ENCODE assay signal across 24 mouse cellular contexts in genomic region chr16:28706623-28707022, GRCm38 (mm10). TPM values are rescaled to one million over a fixed set of nuclear protein-coding genes. Genes with fewer than 3 reads are reported as not detected.
DNase-seq lines count a peak whose midpoint lies in the region; ATAC-seq and TF ChIP-seq lines count a peak whose summit lies in the region.
"Had no signal": no experiment of that assay in that cellular context is flagged by ENCODE, and none has a peak within 500 bp of the region (broad histone marks: within the 10 kb centered on the region; RNA-seq: fewer than 3 reads in every experiment).

No protein-coding gene starts in this region.

- DNase-seq in heart, embryonic 10.5 days (ENCODE audit: low spot score): no peak
- no peak for DNase-seq in heart, adult 2 months
- DNase-seq in heart, postnatal 36 days: no peak
- peak; percentile 17 for DNase-seq in heart, postnatal 0 days (ENCODE audit: low spot score)
- DNase-seq in heart, postnatal 25 days (ENCODE audit: low spot score): no peak
- DNase-seq: adrenal gland, adult 8-10 months; adrenal gland, postnatal 14 days; adrenal gland, postnatal 36 days; B cell, adult 2 months; cerebellum, adult 11-12 months; cerebellum, adult 2 months; cerebellum, adult 9-10 months; cerebellum, postnatal 10 days; cerebellum, postnatal 25 days had no signal

- no peaks in the 10 kb centered on the region for H3K36me3 ChIP-seq in heart, embryonic 10.5 days
- no peaks in the 10 kb centered on the region for H3K36me3 ChIP-seq in heart, adult 2 months (ENCODE audit: control insufficient read depth, insufficient read depth, low read length)
- H3K36me3 ChIP-seq in heart, embryonic 15.5 days: no peaks in the 10 kb centered on the region
- no peaks in the 10 kb centered on the region for H3K36me3 ChIP-seq in heart, postnatal 0 days (replicated peaks; ENCODE audit: control insufficient read depth, insufficient read depth, low read length)
- H3K36me3 ChIP-seq: embryonic facial prominence, embryonic 10.5 days; embryonic facial prominence, embryonic 12.5 days; forebrain, embryonic 15.5 days; G1E had no signal

- peak; percentile 53; the same call in 1 of the 2 replicates for ATAC-seq in heart, embryonic 15.5 days (replicated peaks; ENCODE audit: insufficient number of reproducible peaks, insufficient read depth, low FRiP score, low read depth)
- peak; percentile 17; the same call in 1 of the 2 replicates for ATAC-seq in heart, postnatal 0 days (ENCODE audit: insufficient read depth, low read depth)
- ATAC-seq: activated CD4-positive, CD25-positive, alpha-beta regulatory T cell, adult 4 months; CD4-positive, CD25-positive, alpha-beta regulatory T cell, adult 4 months; forebrain, embryonic 13.5 days; forebrain, embryonic 15.5 days; Patski had no signal

- H3K9me3 ChIP-seq in heart, embryonic 10.5 days: no peaks in the 10 kb centered on the region
- no peaks in the 10 kb centered on the region for H3K9me3 ChIP-seq in heart, embryonic 15.5 days (replicated peaks)
- H3K9me3 ChIP-seq in heart, postnatal 0 days (replicated peaks; ENCODE audit: control insufficient read depth, low read length): no peaks in the 10 kb centered on the region
- H3K9me3 ChIP-seq: embryonic facial prominence, embryonic 10.5 days; embryonic facial prominence, embryonic 12.5 days; forebrain, embryonic 13.5 days; forebrain, embryonic 15.5 days had no signal

- no peak for TF ChIP-seq CTCF in heart, adult 2 months (IDR thresholded peaks at IDR 0.05)
- no peak for TF ChIP-seq CTCF in heart, postnatal 0 days (IDR thresholded peaks at IDR 0.05; ENCODE audit: low read depth)

- intact Hi-C loops in heart, adult 2 months (cut with DNase I): no loop called here
- intact Hi-C loops in heart, postnatal 36 days (cut with DNase I): no loop called here
- intact Hi-C loops in heart, postnatal 25 days (cut with DNase I): no loop called here

- H3K9ac ChIP-seq in heart, adult 2 months (ENCODE audit: low read depth, low read length): no peak overlapping the region
- no peak overlapping the region for H3K9ac ChIP-seq in heart, embryonic 15.5 days
- no peak overlapping the region for H3K9ac ChIP-seq in heart, postnatal 0 days (replicated peaks; ENCODE audit: low read depth, low read length)
- H3K9ac ChIP-seq: embryonic facial prominence, embryonic 12.5 days; forebrain, embryonic 13.5 days; forebrain, embryonic 15.5 days had no signal

- no peak overlapping the region for H3K4me3 ChIP-seq in heart, embryonic 10.5 days
- no peak overlapping the region for H3K4me3 ChIP-seq in heart, adult 2 months
- H3K4me3 ChIP-seq in heart, embryonic 15.5 days: no peak overlapping the region
- no peak overlapping the region for H3K4me3 ChIP-seq in heart, postnatal 0 days (ENCODE audit: low read depth, low read length)
- H3K4me3 ChIP-seq: embryonic facial prominence, embryonic 10.5 days; embryonic facial prominence, embryonic 12.5 days; forebrain, embryonic 13.5 days; forebrain, embryonic 15.5 days had no signal

- H3K4me2 ChIP-seq in heart, embryonic 15.5 days: no peak overlapping the region
- H3K4me2 ChIP-seq in heart, postnatal 0 days (ENCODE audit: low read depth, low read length): no peak overlapping the region
- H3K4me2 ChIP-seq: embryonic facial prominence, embryonic 12.5 days; forebrain, embryonic 13.5 days; forebrain, embryonic 15.5 days had no signal

- no peak for TF ChIP-seq POLR2A in heart, adult 2 months (IDR thresholded peaks at IDR 0.05; ENCODE audit: insufficient read depth, low read depth, low read length)

- TF ChIP-seq EP300 in heart, adult 2 months (IDR thresholded peaks at IDR 0.05; ENCODE audit: insufficient read depth, low read depth, low read length): no peak
- no peak for TF ChIP-seq EP300 in heart, postnatal 0 days (IDR thresholded peaks at IDR 0.05; ENCODE audit: low read depth)

- WGBS in heart, embryonic 10.5 days: 31% methylated on average over 3 of the region's 3 CpGs
- WGBS in heart, adult 2 months: 37% methylated on average over 3 of the region's 3 CpGs
- WGBS in heart, embryonic 15.5 days: 29% methylated on average over 3 of the region's 3 CpGs
- WGBS in heart, postnatal 0 days: 21% methylated on average over 3 of the region's 3 CpGs

- H3K4me1 ChIP-seq in heart, embryonic 10.5 days: peaks cover 7% of the 10 kb centered on the region; the same call in 1 of the 2 replicates
- H3K4me1 ChIP-seq in heart, adult 2 months (ENCODE audit: control insufficient read depth, insufficient read depth, low read length): no peaks in the 10 kb centered on the region
- no peaks in the 10 kb centered on the region for H3K4me1 ChIP-seq in heart, embryonic 15.5 days (replicated peaks)
- H3K4me1 ChIP-seq in heart, postnatal 0 days (ENCODE audit: control insufficient read depth, insufficient read depth): no peaks in the 10 kb centered on the region
- H3K4me1 ChIP-seq: embryonic facial prominence, embryonic 10.5 days; embryonic facial prominence, embryonic 12.5 days; forebrain, embryonic 13.5 days; forebrain, embryonic 15.5 days had no signal

- H3K27ac ChIP-seq in heart, embryonic 10.5 days: peak overlapping the region; percentile 29; the same call in 1 of the 2 replicates
- H3K27ac ChIP-seq in heart, adult 2 months: no peak overlapping the region
- 0 out of 2 replicates have a peak overlapping the region, but pooled peaks have one; percentile 60 for H3K27ac ChIP-seq in heart, embryonic 15.5 days
- no peak overlapping the region for H3K27ac ChIP-seq in heart, postnatal 0 days (ENCODE audit: low read depth)
- H3K27ac ChIP-seq: embryonic facial prominence, embryonic 10.5 days; embryonic facial prominence, embryonic 12.5 days; forebrain, embryonic 13.5 days; forebrain, embryonic 15.5 days had no signal

- H3K27me3 ChIP-seq in heart, embryonic 10.5 days (ENCODE audit: insufficient read depth, poor library complexity, severe bottlenecking): no peaks in the 10 kb centered on the region
- H3K27me3 ChIP-seq in heart, adult 2 months (ENCODE audit: control insufficient read depth, insufficient read depth, low read length): no peaks in the 10 kb centered on the region
- no peaks in the 10 kb centered on the region for H3K27me3 ChIP-seq in heart, embryonic 15.5 days
- no peaks in the 10 kb centered on the region for H3K27me3 ChIP-seq in heart, postnatal 0 days (ENCODE audit: control insufficient read depth, insufficient read depth, low read length)
- H3K27me3 ChIP-seq: CH12.LX; embryonic facial prominence, embryonic 12.5 days; forebrain, embryonic 13.5 days; forebrain, embryonic 15.5 days had no signal

- H3K79me2 ChIP-seq in heart, adult 2 months (replicated peaks; ENCODE audit: control insufficient read depth, insufficient read depth, low read length): no peaks in the 10 kb centered on the region

RNA-seq across cellular contexts. Expression of gene Fgf12, which starts 46.2 kb away (rescaled TPM):
- 2.0 and 2.2 TPM in 2 replicates for polyA plus RNA-seq in heart, embryonic 10.5 days (2016; fragmentation: Nextera tagmentation; extraction: Ambion mirVana)
- 10 to 100 TPM in 1 of 2 experiments, 1 to 10 TPM in 1; 9.2 to 11.3 TPM for total RNA-seq in heart, adult 2 months (2021)
- 8.9 and 17.6 TPM in 2 replicates for polyA plus RNA-seq in heart, adult 2 months (2012; rRNA removed)
- polyA plus RNA-seq in heart, embryonic 15.5 days (2015; fragmentation: Nextera tagmentation; extraction: Ambion mirVana): 21.2 and 21.6 TPM in 2 replicates
- 10 to 100 TPM; 11.8 to 16.5 TPM for total RNA-seq in heart, postnatal 36 days (2021)
- total RNA-seq in heart, postnatal 0 days (2014; rRNA removed; ENCODE audit: low replicate concordance): 5.2 and 12.8 TPM in 2 replicates
- 44.8 and 50.8 TPM in 2 replicates for polyA plus RNA-seq in heart, postnatal 0 days (2015; fragmentation: Nextera tagmentation; extraction: Ambion mirVana)
- total RNA-seq in heart, postnatal 25 days (2021): 10 to 100 TPM; 17.2 to 20.0 TPM
- total RNA-seq: CH12.LX had no signal
- polyA plus RNA-seq: CD4-positive, CD25-positive, alpha-beta regulatory T cell, adult 4 months; G1E; Patski had no signal

Comparison
In these comparisons a context has a peak if more than half of its experiments do, and no peak if none do; other contexts are left out.
1. H3K27ac ChIP-seq: peak in heart, embryonic 10.5 days (single experiment) and heart, embryonic 15.5 days (single experiment); none in heart, adult 2 months (single experiment) and heart, postnatal 0 days (single experiment).